Mouse (Mus musculus) CD4-positive, CD25-positive, alpha-beta regulatory T cell, adult 2 months (primary cell): ENCODE results near the gene Bicra.
A peak's percentile ranks its signal among the peaks of the same experiment; 100 is the strongest.

Experiments used
- DNase-seq: peaks from one replicate; pipeline ENCODE4 v3.0.0-alpha.2; 2012; ENCODE audit warnings: low read depth, low spot score

The Bicra gene

DNA sequence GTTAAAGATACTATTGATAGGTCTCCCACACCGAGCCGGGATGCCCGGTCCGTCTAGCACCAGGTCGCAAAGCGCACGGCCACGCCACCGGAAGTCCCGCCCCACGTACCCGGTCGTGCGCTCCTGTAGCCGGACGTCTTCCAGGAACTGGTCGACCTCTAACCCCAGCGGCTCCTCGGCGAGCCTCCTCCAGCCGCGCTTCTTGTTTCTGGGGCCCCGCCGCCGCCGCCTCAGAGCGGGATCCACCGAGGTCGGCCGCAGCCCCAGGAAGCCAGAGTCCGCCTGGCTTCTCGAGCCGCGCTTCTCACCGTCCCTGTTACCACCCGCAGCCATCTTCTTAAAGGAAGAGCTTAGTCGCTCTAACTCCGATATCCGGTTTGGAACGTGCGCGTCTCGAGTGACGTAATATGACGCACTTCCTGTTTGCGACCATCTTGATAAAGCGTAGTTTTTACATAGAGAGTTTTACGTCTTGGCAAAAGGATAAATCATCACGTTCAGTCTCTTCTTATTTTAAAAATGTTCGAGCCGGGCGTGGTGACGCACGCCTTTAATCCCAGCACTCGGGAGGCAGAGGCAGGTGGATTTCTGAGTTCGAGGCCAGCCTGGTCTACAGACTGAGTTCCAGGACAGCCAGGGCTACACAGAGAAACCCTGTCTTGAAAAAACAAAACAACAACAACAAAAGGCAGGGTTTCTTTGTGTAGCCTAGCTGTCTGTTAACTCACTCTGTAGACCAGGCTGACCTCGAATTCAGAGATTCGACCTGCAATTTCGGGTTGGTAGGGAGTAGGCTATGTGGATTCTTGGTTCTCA, 101.8 kb downstream of the Bicra start, which contains the start of gene Nop53:
Gene Nop53 (minus strand): TSS at position 354 of the 816 bp plus-strand sequence.
- peak; percentile 98 for DNase-seq

DNA sequence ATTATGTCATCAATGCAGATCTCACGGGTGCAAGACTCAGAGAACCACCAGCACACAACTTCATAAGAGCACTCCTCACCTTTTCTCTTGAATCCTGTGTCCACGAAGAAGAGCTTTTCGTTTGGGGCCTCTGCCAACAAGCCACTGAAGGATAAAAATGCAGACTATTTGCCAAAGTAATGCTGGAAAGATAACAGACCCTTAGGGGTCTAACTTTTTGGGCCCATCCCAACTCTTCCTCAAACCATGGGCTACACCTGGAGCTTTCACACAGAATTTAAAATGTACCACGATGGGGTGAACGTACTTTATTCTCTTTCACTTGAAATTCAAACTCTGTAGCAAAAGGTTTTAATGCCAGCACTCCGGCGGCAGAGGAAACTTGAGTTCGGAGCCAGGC, 102.5 kb downstream of the Bicra start:
- no peak for DNase-seq

DNA sequence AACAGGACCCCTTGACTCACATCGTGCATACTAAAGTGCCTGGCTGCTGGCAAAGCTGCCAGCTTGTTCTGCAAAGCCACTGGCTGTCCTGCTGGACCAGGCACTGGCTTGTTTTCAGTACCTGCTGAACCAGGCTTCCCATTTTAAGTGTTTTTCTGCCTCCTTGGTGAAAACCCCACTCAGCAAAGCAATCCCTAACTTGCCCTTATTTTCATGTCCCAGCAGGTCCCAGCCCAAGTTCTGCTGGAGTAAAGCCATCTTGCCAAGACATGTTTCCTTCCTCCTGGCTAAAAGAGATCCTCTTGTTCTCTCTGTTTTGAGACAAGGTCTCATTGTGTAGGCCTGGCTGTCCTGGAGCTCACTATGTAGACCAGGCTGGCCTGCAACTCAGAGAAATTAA, 103.4 kb downstream of the Bicra start:
- no peak for DNase-seq

DNA sequence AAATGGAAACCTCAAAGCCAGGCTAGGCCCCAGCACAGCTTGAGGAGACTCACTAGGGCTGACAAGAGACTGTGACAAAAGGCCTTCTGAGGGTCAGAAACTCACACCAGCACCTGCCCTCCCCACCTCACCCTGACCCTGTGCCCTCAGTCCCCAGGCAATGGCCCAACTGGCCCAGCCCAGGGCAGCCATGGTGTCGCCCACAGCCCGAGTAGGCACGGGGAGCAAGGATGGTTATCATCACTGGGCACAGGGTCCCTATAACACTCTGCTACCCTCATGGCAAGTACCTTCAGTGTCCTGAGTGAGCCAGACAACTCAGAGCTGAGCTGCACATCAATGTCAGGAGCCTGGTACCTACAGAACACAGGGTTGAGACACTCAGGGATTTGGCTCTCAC, 109.1 kb downstream of the Bicra start:
- DNase-seq, result no peak

DNA sequence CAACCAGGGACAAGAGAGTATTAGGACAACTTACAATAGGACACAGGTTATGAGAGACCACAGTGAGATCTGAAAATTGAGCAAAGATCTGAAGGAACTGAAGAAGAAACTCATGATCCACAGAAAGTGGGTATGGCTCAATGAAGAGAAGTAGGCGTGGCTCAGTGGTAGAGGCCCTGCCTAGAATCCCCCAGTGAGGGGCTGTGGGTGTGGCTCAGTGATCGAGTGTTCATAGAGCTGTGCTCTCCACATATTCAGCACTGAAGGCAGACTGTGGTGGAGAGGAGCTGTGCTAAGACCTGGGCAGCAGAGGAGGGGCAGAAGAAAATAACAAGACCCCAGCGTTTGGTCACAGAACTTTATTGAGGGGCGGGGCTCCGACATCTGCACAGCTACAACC, 110.2 kb downstream of the Bicra start:
- DNase-seq, result no peak

DNA sequence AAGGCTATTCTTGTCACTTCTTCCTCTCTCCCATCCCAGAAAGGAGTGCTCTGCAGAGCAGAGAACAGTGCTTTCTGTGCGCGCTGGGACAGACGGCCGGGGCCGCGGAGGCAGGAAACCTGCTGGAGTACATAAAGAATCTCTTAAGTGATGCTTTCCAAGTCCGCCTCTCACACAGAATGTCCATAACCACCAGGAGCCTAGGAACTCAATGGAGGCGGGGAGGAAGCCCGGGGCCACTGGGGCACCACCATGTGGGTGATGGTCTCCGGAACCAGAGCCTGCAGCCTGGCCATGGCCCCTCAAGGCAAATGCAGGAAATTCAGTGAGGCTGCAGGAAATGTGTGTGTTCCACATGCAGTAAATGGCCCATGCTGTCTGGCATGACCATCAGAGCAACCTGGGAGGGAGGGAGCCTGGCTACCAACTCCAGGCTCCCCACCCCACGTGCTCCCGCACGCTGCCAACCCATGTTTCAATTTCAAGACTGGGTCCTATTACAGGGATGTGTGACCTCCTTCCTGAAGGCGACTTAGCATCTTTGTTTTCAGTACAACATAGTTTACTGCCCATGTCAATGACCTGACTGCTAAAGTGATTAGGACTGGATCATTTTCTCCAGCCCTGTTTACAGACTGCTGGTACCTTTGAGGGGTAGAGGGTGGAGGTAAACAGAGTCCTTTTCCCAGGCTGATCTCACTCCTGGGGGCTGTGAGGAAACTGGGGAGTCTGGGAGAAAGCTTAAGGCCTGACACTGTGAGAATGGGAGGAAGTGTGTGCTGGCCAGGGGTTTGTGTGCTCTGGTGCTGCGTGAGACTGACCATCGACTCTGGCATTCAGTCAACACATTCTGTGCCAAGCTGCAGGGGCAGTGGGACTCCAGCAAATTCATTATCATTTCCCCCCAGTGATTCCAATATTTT, 114.0 kb downstream of the Bicra start:
- DNase-seq, result no peak

DNA sequence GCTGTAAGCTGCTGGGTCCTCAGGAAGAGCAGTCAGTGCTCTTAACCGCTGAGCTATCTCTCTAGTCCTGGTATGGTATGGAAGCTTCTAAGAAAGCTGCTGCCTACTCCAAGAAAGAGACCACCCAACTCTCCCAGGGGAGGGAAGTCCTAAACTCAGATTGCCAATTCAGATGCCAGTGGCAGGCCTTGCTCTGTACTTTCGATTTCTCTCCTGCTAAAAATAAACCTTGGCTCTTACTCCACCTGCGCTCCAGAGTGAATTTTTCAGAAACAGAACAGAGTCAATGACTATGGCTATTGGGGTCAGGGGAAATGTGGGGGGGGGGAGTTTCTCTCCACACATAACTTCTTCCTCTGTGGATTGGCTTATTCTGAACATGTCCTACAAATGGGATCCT, 116.1 kb downstream of the Bicra start:
- DNase-seq, result no peak

DNA sequence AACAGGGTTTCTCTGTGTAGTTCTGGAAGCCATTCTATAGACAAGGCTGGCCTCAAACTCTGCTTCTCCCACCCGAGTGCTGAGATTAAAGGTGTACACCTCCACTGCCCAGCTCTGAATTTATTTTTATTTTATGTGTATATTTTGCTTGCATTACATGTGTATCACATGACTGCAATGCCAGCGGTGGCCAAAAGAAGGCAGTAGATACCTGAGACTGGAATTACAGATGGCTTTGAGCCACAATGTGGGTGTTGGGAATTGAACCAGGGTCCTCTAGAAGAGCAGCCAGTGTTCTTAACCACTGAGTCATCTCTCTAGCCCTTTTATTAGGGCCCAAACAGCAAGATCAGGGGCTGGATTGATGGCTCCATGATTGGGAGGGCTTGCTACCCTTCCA, 117.2 kb downstream of the Bicra start:
- peak; percentile 33 for DNase-seq

DNA sequence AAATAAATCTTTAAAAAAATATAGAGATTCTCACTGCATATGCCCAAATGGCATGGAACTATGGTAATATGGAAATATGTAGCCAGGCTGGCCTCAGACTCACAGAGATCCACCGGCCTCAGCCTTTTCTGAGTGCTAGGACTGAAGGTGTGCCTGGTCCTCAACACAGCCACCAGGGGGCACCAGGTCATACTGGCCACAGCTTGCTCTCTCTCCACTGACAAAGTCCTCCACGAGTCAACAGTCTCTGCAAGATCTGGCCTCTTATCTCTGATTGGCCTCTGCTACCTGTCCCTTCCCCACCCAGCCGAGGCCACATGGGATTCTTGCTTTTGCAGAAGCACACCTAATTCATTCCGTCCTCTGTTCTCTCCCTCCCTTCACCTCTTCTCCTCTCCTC, 117.8 kb downstream of the Bicra start:
- peak; percentile 83 for DNase-seq

DNA sequence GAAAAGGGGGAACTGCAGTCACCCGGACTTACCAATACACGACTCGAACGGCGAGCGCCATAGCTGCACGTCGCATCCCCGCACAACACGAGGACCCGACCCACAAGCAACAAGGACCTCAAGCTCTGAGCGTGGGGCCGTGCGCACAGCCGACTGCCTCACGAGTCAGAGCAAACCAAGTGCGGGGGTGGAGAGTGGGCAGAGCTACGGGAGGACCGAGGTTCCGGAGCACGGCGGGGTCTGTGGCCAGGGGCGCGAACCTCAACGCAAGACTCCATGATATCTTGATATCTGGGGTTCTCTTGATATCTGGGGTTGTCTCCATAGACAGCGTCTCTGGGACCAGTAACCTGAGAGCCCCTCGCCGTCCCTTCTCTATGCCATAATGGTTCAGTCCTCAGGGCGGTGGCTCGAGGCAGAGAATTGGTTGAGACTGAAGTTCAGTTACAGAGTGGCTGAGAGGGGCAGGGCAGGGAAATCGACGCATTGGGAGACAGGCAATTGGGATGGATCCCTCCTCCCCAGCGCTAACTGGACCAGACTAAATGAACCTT, 125.4 kb downstream of the Bicra start, which contains the start of gene Selenow:
Gene Selenow (minus strand): TSS at position 183 of the 554 bp plus-strand sequence.
- DNase-seq, result peak; percentile 96

DNA sequence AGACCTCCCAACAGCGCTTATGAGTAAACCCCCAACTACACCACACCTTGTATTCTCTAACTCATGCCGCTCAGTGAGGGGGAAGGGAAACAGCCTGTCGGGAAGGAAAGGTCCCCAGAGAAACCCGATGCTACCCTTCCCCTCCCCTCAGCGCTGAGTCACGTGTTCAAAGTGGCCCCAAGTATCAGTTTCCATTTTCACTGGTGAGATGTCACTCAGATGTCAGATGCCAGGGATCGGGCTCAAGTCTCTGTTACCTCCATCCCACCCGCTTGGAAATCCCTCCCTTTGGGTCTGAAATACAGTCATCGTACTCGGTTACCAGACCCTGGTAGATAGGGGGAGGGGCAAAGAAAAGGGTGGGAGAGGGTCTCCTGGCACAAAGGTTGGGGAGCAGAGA, 125.9 kb downstream of the Bicra start:
- DNase-seq, result peak; percentile 76
